Mouse (Mus musculus) embryonic fibroblast, embryonic 13.5 days (primary cell): ENCODE results near the gene Gm20481.

Source experiments
- CTCF ChIP-seq: IDR thresholded peaks from 2 replicates; pipeline ENCODE4 v1.5.1; 2011; ENCODE audit warnings: mild to moderate bottlenecking, control low read depth, low read length, moderate library complexity, borderline replicate concordance; ENCODE audit not compliant: insufficient read depth
- POLR2A ChIP-seq: IDR thresholded peaks from 2 replicates; pipeline ENCODE4 v1.6.1; 2011; ENCODE audit warnings: low read depth, mild to moderate bottlenecking, control low read depth, low read length, moderate library complexity

DNA sequence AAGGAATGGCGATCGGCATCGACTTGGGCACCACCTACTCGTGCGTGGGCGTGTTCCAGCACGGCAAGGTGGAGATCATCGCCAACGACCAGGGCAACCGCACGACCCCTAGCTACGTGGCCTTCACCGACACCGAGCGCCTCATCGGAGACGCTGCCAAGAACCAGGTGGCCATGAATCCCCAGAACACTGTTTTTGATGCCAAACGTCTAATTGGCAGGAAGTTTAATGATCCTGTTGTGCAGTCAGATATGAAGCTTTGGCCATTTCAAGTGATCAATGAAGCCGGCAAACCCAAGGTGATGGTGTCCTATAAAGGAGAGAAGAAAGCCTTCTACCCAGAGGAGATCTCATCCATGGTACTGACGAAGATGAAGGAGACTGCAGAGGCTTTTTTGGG, 7.3 kb downstream of the Gm20481 start:
- TF ChIP-seq CTCF (no peak), POLR2A (no peak)
